Mouse (Mus musculus): ENCODE measurements at regions not wholly inside any gene's neighbourhood (a gene's known extent, or its start where the extent isn't known, plus 50 kb on each side); places are given as distances from the start of the nearest gene placed in this dataset.

DNA sequence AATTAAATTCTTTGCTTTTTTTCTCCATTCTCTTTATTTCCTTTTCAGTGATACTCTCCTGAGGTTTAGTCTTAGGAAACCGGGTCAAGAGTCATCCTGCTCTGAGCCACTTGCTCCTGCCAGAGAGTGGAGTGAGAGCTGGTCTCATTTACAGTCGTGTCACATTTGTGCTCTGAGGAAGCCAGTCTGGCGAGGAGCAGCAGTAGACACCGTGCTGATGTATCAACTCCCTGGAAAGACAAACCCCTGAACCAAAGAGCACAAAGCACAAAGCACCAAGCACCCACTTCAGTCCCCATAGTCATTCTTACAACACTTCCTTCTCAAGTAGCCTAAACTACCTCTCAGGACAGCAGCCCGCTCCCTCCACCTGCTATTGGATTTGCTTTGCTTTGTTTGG lies 390.7 kb downstream of the Wdr11 start:
- no peak for DNase-seq (ENCODE audit: low spot score in 2 of 2)

DNA sequence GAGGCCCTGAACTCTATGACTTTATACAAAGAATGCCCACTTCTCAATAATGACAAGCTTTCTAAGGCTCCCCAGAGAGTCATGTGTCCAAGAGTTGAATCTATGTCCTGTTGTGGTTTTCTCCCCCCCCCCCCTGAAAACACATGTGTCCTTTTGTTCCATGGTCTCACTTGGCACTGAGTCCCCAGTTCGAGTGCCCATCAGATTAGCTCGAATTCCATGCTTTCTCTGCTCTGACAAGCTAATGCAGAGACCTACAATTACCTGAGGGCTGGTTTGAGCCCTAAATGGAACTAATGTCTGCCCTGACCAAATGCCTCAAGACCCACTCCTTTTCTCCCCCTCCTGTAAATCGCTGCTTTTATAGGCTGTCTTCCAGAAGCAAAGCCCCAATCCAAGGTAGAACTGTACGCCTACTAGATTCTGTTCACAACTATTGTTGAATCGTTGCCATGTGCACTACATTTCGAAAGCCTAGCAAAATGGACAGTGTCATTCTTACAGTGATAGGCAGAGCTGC lies 392.0 kb downstream of the Wdr11 start:
- DNase-seq (ENCODE audit: low spot score in 2 of 2): no peak

DNA sequence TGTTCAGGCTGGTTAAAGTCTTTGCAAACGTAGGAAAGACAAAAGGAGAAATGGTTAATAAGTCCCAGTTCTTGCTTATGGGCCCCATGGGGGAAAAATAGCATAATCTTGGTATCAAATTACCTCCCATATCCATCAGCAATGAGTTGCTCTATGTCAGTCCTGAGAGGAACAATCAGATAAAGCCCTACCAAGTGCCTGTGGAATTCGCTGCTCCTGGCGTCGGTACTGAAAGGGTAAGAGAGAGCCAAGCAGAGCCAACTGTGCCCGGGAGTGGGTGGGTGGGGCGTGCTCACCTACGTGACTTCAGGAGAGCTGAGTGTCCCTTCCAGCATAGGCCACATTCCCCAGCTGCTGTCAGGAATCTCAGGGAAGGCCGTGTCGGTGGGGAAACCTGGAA lies 392.7 kb downstream of the Wdr11 start:
- no peak for DNase-seq (ENCODE audit: low spot score in 2 of 2)

DNA sequence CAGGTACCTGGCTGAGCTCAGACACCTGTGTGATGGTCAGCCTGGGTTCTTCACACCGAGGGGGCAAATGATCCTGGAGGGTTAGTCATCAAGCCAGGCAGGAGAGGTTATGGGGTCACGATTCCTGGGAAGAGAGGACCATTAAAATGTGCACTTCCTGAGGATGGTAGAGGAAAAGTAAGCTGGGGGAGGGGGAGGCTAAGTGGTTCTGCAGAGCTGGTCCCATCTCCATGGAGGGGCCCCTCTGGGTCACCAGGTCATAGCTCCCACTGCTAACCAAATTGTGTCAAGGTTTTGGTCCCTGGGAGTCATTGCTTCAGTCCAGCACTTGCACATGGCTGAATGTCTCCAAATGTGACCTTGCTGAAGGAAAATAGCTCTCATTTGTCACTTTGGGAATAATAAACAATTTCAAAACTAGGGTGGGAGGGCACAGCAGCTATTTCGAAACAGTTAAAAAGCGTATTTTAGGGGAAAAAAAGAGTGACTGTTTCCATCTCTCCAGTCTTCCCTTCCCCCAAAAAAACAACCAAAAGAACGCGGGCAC lies 395.5 kb downstream of the Wdr11 start:
- no peak for DNase-seq (ENCODE audit: low spot score in 2 of 2)

DNA sequence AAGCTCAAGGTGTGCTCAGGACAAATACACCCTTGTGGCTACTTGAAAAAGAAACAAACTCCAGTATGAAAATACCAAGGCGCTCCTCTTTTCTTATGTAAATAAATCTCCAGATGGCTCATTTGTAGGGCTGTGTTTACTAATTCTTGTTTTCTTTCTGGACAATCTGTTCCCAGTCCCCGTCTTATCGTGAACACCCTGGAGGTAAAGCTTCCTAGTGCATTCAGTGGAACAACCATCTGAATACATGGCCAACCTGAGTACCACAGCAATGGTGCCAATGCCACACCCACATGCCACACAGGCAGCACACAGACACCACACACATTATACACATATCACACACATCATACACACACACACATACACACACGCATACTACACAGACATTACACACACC lies 396.1 kb downstream of the Wdr11 start:
- DNase-seq (ENCODE audit: low spot score in 2 of 2): no peak

DNA sequence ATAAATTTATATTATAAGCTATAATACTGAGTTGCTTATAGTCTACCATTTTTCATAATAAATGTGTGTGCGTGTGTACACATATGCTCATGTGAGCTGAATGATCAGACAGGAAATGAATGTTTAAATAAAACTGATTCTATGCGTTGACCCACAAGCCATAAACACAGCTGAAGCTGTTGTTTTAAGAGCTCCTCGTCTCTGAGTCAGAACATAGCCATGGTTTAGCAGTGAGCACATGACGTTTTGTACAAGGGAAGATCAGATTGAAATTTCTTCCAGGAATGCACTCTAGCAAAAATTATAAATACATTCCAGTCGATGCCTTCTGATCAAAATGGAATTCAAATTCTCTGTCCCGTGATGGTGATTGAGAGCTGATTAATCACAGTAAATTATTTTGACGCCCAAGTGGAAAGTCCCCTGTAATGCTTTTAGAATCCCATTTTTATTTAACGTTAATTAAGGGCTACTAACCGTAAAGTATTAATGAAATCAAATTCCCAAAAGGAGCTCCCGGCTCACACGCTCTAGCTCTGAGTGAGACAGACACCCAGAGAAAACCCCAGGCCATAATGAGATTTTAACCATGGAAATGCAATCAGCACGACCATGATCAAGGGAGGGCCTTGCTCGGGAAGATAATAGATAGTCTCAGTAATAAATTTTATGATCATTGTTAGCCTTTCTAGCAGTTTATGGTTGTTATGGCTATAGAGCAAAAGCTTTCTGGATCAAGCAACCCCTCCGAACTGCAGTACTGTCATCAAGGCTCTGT lies 402.0 kb downstream of the Wdr11 start:
- DNase-seq (ENCODE audit: low spot score in 2 of 2): no peak

DNA sequence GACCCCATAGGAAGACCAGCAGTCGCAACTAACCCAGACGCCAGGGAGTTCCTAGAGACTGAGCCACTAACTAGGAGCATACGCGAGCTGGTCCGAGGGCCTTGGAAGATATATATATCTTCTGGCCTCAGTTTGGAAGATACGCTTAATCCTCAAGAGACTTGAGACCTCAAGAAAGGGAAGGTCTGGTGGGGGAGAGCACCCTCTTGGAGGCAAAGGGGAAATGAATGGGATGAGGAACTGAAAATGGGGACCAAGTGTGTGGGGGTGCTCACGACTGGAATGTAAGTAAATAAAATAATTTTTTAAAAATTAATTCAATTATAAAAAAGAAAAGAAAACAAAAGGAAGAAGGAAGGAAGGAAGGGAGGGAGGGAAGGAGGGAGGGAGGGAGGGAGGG lies 403.9 kb downstream of the Wdr11 start:
- no peak for DNase-seq (ENCODE audit: low spot score in 2 of 2)

DNA sequence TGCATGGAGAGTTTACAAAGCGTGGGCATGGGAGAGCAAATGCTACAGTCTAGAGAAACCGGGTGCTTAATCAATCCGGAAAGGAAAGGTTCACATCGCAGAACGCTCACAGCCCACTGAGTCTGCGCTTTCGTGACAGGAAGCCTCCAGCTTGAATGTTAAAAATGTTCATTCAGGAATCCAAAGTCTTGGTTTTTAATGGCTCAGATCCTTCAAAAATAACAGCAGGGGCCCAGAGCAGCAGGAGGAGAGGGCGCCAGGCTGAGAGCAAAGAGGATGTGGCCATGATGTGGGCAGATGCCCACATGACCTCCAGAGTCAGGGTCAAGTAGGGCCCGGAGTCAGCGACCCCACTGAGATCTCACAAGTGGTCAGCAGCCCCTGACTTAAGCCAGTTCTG lies 409.4 kb downstream of the Wdr11 start:
- peak; percentile 39 to 63 for DNase-seq (ENCODE audit: low spot score in 2 of 2)

DNA sequence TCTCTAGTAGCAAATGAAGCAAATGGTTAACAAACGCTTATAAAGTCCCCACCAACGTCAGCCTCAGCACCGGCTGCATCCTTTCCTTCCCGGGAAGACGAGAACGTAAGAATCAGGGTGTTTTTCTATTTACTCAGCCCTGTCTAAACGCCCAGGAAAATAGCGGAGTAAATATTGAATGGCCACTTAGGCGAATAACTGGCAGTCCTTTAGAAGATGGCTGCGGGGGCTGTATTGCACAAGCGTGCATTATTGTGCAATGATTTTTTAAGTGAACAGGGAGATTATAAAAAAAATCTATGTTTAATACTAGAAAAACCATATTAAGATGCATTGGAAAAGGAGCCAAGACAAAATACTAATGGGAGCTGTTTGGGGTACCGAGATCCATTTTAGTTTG lies 410.3 kb downstream of the Wdr11 start:
- DNase-seq (ENCODE audit: low spot score in 2 of 2): no peak

DNA sequence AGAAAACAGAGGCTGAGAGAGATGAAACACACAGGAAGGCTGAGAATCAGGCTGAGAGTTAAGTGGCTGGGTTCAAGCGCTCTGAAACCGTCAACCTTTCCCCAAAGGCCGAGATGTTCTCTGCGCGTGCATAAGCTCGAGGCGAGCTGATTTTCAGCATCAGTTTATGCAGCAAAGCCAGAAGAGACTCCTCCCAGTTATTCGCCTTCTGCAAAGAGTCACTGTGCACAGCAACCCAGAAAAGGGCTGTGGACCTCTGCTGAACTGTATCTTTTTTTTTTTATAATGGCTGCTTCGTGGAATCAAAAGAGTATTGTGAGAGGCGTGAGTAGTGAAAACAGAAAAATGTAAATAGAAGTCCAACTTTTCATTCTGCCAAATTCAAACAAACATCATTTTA lies 413.7 kb downstream of the Wdr11 start:
- no peak for DNase-seq (ENCODE audit: low spot score in 2 of 2)

DNA sequence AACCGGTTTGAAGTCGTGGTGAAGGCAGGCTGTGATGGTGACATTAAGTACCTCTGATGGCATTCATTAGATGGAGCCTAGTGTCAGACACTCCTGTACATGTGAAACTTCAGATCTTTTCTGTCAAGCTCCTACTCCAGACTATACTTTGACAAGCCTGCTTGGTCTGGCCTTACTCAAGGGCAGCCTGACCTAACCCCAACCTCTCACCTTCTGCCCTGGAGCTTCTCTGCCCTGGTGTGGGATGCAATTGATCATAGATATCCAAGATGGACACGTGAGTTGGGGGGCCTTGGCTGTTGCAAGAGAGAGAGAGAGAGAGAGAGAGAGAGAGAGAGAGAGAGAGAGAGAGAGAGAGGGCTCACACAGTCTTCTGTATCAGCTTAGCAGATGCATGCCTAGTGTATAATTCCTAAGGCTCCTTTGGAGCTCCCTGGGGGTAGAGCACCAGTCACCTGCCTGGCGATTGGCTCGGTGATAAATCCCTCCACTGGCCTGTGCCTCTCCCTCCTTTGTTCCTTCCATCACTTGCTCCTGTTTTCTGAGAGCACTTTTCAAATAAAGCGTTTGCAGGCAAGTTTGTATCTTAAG lies 416.4 kb downstream of the Wdr11 start:
- DNase-seq (ENCODE audit: low spot score in 2 of 2): no peak

DNA sequence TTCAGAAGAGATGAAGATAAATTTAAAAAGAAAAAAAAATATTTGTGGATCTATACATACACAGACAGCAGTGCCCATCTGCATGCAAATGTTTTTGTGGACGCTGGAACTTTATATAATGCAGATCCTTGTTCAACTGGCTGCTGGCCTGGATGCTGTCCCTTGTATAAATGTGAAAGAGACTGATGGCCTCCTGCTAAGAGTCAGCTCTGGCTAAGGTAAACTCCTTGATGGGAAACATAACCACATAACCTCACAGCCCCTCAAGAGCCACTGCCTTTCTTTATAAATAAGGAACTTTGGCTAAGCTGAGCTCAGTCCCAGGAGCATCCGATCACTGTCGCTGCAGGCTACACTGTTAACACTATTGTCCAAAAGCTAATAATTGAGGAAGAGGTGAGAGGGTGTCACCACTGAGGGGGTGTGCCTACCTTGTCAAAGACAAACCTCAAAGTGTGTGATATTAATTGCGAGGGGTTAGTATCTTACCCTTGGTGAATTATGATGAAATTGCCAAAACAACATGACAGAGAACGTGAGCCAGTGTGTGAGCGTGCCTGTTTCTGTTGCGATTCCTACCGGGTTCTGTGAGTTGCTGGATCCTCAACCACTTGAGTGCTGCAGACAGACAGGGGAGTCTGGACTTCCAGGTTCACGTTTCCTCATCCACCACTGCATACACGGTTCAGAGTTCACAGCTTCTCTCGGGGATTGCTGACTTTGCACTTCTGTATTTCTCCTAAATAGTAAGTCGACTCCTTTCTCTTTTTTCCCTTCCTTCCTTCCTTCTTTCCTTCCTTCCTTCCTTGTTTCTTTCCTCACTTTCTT lies 417.1 kb downstream of the Wdr11 start:
- no peak for DNase-seq (ENCODE audit: low spot score in 2 of 2)

DNA sequence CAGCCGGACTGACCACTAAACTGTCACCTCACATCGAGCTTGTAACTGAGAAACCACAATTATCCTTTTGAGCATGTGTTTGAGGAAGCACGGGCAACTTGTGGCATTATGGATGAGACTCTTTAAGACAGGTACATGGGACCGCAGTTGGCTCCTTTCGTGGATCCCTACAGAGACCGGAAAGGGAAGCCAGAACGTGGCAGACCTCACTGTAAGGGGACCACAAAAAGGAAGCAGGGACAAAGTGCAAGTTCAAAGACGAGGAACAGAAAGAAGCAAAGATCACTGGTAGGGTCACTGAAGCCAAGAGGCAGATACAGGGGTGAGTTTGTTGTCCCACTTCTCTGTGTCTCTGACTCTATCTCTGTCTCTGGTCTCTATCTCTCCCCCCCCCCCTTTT lies 420.4 kb downstream of the Wdr11 start:
- DNase-seq (ENCODE audit: low spot score in 2 of 2): no peak

DNA sequence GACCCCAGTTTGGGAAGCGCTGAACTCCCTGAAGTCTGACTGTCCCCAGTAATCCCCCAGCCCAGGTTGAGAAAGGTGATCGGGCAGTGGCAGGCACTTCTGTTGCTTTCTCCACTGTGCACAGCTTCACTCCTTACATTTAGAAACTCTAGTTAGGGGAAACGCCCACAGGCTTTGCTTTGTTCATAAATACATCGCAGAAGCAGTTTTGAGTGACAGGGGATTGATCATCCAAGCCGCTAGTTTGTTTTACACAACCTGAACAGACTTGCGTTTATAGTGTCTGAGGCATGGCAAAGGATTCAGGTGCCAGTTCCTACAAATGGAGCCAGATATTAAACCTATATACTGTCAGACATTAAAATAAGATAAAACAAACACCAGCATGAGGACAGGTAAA lies 421.4 kb downstream of the Wdr11 start:
- DNase-seq (ENCODE audit: low spot score in 2 of 2): no peak

DNA sequence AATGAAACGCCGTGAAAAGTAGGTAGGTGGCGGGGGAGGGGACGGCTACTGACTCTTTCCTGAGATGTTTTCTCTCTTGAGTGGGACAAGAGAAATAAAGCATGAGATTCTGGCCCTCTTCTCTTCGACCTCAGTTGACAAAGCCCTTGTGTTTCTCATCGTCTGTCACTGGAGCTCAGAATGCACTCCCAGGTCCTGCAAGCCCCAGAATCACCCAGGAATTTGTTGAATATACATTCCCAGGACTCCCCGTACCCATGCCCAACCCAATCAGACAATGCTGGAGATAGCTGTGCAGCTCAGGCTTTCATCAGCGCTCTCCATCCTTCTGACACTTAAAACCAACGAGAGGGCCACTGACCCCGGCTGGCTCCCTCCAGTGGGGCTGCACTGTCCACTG lies 422.9 kb downstream of the Wdr11 start:
- no peak for DNase-seq (ENCODE audit: low spot score in 2 of 2)

DNA sequence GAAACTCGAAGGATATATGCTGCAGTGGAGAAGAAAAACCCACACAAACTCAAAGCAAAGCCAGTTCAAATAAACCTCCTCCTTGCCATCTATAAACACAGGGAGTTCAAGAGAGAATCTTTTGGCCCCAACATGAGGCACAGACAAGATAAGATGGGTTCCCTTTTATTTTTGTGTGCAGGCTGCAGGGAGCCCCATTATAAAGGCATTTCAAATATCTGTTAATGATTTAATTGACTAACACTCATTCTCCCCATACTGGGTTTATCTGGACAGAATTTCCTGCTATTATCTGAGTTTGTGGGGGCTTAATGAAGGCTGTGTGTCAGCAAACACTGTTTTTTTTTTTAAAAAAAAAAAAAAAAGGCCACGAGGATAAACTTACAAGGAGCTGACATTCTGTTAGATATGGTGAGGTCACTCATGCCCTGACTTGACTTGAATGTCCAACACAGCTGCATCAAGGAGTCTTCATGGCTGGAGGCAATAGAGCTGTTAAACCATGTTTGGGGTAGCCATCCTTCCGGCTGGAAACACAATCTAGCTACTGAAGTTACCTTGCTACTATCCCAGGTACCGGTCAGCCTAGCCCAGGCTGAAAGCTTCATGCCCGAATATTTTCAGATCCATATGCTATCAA lies 423.8 kb downstream of the Wdr11 start:
- DNase-seq (ENCODE audit: low spot score in 2 of 2): no peak

DNA sequence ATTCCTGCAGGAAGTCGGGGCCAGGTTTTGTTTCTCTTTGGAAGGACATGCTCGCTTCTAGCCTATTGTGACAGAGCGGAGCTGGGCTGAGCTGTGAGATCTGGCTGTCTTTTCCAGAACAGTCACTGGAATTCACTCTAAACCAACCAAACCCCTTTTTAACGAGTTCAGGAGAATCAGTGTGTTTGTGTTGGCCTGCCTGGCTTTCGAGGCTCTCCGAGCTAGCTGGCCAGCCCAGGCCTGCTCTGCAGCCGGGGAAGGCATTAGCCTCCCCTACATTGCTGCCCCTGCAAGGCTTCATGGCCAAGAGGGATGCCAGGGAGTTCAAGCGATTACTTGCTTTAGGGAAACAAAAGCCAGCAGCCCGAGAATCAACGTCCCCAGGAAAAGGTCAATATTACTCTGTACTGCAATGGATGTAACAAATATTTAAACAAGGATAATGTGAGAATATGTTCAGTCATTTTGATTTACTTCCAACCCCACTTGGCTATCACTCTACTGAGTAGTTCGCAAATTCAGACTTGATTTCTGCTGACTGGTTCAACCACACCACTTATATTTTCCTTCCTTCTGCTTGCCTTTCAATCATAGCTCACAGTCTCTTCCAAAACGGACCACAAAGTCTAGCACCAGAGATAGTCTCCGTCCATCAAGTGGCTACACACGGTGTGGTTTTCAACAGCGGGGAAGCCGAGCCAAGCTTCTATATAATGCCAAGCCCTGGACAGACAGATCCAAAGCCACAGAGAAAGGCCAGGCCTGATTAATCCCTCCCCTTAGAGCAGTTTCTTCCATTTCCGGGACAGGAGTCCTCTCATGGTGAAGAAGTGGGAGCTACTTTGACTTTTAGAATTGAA lies 424.6 kb downstream of the Wdr11 start:
- no peak for DNase-seq (ENCODE audit: low spot score in 2 of 2)

DNA sequence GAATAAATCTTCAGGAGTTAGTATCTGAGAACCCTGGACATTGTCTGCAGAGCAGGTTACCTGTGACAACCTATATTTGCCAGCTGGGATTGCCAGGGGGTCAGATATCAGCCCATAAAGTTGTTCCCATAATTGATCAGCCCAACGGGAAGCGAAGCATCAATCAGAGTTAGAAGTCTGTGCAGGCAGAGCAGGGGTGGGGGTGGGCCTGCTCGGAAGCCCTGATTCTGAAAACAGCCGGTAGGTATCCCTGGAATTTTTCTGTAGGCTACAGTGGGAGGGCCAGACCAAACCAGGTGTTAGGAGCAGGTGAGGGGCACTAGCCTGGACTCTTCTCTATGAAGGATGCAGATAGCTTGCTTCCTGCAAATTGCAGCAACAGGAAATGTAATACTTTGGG lies 427.2 kb downstream of the Wdr11 start:
- DNase-seq (ENCODE audit: low spot score in 2 of 2): no peak

DNA sequence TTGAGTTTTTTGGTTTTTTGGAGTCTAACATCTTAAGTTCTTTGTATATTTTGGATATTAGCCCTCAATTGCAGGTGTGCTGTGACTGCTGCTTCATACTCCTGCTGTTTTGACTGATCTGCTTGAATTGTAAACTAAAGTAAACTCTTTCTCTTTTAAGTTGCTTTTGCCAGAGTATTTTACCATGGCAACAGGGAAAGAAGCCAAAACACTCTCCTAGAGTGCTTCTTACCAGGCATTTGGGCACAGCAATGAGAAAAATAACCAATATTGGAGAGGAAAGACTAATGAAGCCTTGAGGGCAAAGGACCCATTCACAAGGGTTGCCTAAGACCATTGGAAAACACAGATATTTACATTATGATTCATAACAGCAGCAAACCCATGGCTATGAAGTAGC lies 437.3 kb downstream of the Wdr11 start:
- DNase-seq (ENCODE audit: low spot score in 2 of 2): no peak

DNA sequence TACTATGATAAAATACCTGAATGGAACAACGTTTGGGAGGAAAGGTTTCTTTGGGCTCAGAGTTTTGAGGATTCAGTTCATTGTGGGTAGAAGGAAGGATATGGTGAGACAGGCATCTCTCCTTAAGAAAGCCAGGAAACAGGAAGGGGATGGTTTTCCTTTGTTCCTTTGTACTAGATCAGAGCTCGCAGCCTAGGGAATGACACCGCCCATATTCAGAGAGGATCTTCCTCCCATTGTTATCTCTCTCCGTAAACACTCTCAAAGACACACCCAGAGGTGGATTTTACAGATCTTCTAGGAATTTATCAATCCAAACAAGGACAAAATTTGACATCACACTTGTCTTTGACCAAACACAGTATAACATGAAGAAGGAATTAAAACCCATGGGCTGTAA lies 439.0 kb downstream of the Wdr11 start:
- DNase-seq (ENCODE audit: low spot score in 2 of 2): no peak

DNA sequence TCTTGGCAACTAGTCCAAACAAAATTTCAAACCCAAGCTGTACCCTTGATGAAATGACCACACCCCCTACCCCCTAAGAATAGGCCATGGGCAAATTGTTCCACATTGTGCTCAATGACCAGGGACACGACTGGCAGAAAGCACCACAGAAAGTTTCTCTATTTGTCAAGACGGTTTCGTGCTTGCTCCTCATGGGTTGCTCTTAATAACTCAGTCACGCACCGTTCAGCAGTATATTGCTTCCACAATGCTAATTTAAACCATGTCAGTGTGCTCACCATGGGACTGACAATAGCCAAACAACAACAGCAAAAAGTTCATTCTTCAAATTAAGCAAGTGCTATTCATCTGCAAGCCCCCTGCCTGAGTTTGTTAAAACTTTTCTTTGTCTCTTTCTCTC lies 444.6 kb downstream of the Wdr11 start:
- no peak for DNase-seq (ENCODE audit: low spot score in 2 of 2)

Data from frontal cortex, postnatal 36 days (tissue).